Mouse (Mus musculus) kidney, adult 2 months (tissue): Measurements from ENCODE around the gene Gkap1. TPM values are rescaled to one million over a fixed set of nuclear protein-coding genes. Genes with fewer than 3 reads are reported as not detected.

ENCODE experiments used
- DNase-seq: peaks from one replicate; pipeline ENCODE4 v3.0.0; 2021
- H3K27ac ChIP-seq: fragments of 200-500 bp; 2 replicates; pipeline ENCODE4 v1.5.1; 2012; ENCODE audit warnings: low read depth, low read length, control low read depth, inconsistent platforms; ENCODE audit not compliant: insufficient read depth
- H3K27me3 ChIP-seq: fragments of 200-500 bp; replicated peaks from 2 replicates; pipeline ENCODE4 v1.6.1; 2012; ENCODE audit warnings: mild to moderate bottlenecking, moderate library complexity, low read length, inconsistent platforms; ENCODE audit not compliant: control insufficient read depth, insufficient read depth
- H3K36me3 ChIP-seq: fragments of 200-500 bp; 2 replicates; pipeline ENCODE4 v1.6.1; 2012; ENCODE audit warnings: mild to moderate bottlenecking, moderate library complexity, low read length, inconsistent platforms; ENCODE audit not compliant: control insufficient read depth, insufficient read depth
- H3K4me1 ChIP-seq: fragments of 200-500 bp; 2 replicates; pipeline ENCODE4 v1.6.1; 2011; ENCODE audit warnings: low read length; ENCODE audit not compliant: control insufficient read depth, insufficient read depth
- H3K4me3 ChIP-seq: fragments of 200-500 bp; 2 replicates; pipeline ENCODE4 v1.5.1; 2011; ENCODE audit warnings: mild to moderate bottlenecking, low read depth, low read length, control low read depth; ENCODE audit not compliant: insufficient read depth
- CTCF ChIP-seq: fragments of 200-500 bp; conservative IDR thresholded peaks from 2 replicates; pipeline ENCODE4 v1.5.1; 2011; ENCODE audit warnings: low read depth, mild to moderate bottlenecking, control low read depth, low read length, moderate library complexity, mixed read lengths; ENCODE audit not compliant: insufficient read depth, insufficient read length
- POLR2A ChIP-seq: fragments of 200-500 bp; IDR thresholded peaks from one replicate; pipeline ENCODE4 v1.6.1; 2011; ENCODE audit warnings: low read depth, low read length, control low read depth
- WGBS: fragments of 180-500 bp; shearing (Covaris S2); methylation state at CpG from one replicate; pipeline ENCODE4 v1.1.7; 2018; 5-methylcytosine and 5-hydroxymethylcytosine counted together
- polyA plus RNA-seq: library from polyadenylated mRNA; depleted of rRNA; stranded (reverse); fragments of >200 nt; gene quantifications from 2 replicates; pipeline ENCODE4 v1.2.3, GENCODE M21; 2012

Gene Gkap1
- polyA plus RNA-seq, 1 experiment, result 11.9 TPM

DNA sequence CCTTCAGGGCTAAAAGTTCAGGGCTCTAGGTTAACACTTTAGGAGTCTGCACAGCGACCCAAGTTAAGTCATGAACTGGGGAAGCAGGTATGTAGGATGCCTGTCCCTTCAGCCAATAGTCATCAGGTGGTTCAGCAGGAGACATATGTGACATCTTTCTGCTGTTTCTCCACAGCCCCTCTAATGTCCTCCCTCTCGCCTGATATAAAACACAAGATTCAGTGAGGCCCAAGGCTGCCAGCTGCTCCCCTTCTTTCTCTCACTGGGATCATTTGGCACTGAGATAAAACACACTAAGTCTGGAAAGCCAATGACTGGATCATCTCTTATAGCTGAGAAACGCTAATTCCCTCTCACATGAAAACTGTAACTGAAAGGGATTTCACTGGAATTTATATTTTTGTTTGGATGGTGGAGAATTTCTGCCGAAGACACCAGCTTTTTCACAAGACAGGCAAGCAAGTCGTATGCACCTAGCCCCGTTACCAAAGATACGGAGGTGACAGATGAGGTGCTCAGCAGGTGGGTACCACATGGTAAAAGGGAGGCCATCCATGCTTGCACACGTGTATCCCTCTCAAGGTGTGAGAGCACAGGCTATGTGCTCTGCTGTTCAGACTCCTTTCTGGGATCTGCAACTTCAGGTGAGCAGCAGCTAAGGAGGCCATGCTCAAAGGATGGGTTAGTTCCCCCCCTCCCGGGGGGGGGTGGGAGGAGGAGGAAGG is 27.1 kb upstream of the Gkap1 start:
- H3K27ac ChIP-seq, result no peak overlapping the region
- 87% methylated on average over 9 of the region's 9 CpGs for WGBS
- TF ChIP-seq CTCF (no peak), POLR2A (no peak)

DNA sequence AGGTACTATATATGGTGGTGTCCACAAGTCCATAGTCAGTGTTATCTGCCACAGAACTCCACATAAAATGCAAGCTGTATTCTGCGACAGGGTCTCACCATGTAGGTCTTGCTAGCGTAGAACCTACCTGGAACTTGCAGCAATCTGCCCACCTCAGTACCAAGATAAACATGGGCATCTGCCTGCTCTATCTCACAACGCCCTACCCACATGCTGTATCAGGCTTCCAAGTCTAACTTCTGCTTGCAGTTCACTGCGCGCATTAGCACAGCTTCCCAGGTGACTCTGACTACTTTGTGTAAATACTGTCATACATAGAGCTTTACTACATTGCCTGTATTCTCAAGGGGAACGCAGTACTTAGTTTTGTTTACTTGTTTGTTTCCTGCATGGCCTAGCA is 26.5 kb upstream of the Gkap1 start:
- Histone ChIP-seq H3K27ac (no peak overlapping the region), H3K27me3 (no peaks in the 10 kb centered on the region), H3K4me3 (no peak overlapping the region), H3K4me1 (no peaks in the 10 kb centered on the region), H3K36me3 (no peaks in the 10 kb centered on the region)
- 92% methylated on average over 6 of the region's 6 CpGs for WGBS
- no peak for DNase-seq
- no peak for TF ChIP-seq POLR2A
- TF ChIP-seq CTCF, result no peak

More for the DNA sequence above, 27.1 kb upstream of the Gkap1 start:
- DNase-seq, result no peak
- Histone ChIP-seq H3K27me3 (no peaks in the 10 kb centered on the region), H3K4me3 (no peak overlapping the region), H3K36me3 (no peaks in the 10 kb centered on the region), H3K4me1 (no peaks in the 10 kb centered on the region)

DNA sequence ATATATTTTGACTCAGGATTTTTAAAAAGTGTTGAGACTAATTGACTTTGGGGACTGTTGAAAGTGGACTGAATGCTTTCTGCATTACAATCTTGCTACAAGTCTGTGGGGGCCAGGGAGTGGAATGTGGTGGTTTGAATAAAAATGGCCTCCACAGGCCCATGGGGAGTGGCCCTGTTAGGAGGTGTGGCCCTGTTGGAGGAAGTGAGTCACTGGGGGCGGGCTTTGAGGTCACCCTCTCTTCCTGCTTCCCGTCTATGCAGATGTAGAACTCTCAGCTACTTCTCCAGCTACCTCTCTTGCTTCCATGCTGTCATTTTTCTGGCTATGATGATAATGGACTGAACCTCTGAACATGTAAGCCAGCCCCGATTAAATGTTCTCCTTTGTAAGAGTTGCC is 23.3 kb upstream of the Gkap1 start:
- Histone ChIP-seq H3K27ac (no peak overlapping the region), H3K27me3 (no peaks in the 10 kb centered on the region), H3K36me3 (no peaks in the 10 kb centered on the region), H3K4me3 (no peak overlapping the region), H3K4me1 (no peaks in the 10 kb centered on the region)
- no peak for DNase-seq
- 93% methylated on average over 3 of the region's 3 CpGs for WGBS
- TF ChIP-seq POLR2A (no peak), CTCF (no peak)

DNA sequence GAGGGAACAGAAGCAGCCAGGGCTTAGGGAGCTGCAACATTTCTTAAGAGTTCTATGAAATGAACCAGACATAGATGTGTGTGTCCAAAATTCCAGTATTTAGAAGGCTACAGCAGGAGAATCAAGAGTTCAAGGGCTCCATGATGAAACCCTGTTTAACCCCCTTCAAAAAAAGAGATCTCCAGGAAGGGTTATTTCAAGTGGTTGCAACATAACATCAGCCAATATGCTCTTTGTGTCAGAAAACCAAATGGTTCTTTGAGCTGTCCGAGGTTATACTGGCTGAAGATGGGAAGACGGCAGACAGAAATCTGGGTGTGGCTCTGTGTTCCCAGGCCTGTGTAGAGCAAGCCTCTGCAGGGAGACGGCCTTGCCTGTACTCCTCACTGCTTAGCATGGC is 20.1 kb upstream of the Gkap1 start:
- no peaks in the 10 kb centered on the region for H3K4me1 ChIP-seq
- no peak for TF ChIP-seq POLR2A
- no peak for TF ChIP-seq CTCF
- 84% methylated on average over 3 of the region's 3 CpGs for WGBS

DNA sequence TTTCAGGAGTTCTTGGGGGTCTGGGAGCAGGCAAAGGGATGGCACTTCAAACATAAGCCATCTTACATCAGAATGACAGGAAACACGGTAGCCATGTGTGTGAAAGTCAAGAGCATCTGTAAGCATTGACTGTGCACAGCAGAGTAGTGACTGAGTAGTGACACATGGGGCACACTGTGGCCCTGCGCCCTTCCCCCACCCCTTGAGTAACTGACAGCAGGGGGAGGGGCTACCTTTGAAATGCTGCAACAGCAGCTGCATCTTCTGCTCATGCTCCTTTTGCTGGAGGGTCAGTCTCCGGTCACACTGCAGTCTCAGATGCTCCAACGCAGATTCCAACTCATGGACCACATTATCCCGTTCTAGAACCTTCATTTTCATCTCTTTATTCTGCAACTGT is 17.3 kb upstream of the Gkap1 start:
- no peak for DNase-seq
- Histone ChIP-seq H3K27me3 (no peaks in the 10 kb centered on the region), H3K36me3 (no peaks in the 10 kb centered on the region), H3K4me1 (no peaks in the 10 kb centered on the region), H3K4me3 (no peak overlapping the region), H3K27ac (no peak overlapping the region)
- WGBS, result 63% methylated on average over 5 of the region's 5 CpGs
- no peak for TF ChIP-seq CTCF

More for the DNA sequence above, 20.1 kb upstream of the Gkap1 start:
- H3K4me3 ChIP-seq, result no peak overlapping the region
- H3K27me3 ChIP-seq, result no peaks in the 10 kb centered on the region
- DNase-seq, result no peak
- no peaks in the 10 kb centered on the region for H3K36me3 ChIP-seq
- H3K27ac ChIP-seq, result no peak overlapping the region

DNA sequence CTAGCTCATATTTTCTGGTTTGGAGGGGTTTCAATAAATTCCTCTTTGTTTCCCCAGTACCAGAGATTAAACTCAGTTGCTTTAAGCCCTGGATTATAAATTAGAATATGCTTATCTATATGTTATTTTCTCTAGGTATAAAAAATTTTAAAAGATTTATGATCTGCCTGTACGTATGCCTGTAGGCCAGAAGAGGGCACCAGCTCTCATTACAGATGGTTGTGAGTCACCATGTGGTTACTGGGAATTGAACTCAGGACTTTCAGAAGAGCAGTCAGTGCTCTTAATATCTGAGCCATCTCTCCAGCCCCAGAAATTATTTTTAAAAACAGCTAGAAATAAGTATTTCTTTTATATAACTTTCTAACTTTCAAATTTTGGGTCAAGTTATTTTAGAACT is 13.8 kb upstream of the Gkap1 start:
- 84% methylated on average over 1 of the region's 1 CpGs for WGBS

GRCm38 (mm10) chr13:58287822-58288221 is 12.3 kb upstream of the Gkap1 start:
- 14% methylated on average over 13 of the region's 13 CpGs for WGBS
- Histone ChIP-seq H3K4me1 (peaks cover 3% of the 10 kb centered on the region; the same call in 1 of the 2 replicates), H3K27ac (no peak overlapping the region), H3K27me3 (no peaks in the 10 kb centered on the region), H3K36me3 (no peaks in the 10 kb centered on the region), H3K4me3 (no peak overlapping the region)
- TF ChIP-seq CTCF (peak; percentile 97), POLR2A (no peak)
- peak; percentile 80 for DNase-seq

More for the DNA sequence above, 13.8 kb upstream of the Gkap1 start:
- Histone ChIP-seq H3K27ac (no peak overlapping the region), H3K36me3 (no peaks in the 10 kb centered on the region), H3K27me3 (no peaks in the 10 kb centered on the region), H3K4me1 (no peaks in the 10 kb centered on the region), H3K4me3 (no peak overlapping the region)
- DNase-seq, result no peak
- TF ChIP-seq CTCF, result 0 out of 2 replicates have a peak, but pooled peaks have one; percentile 8
- TF ChIP-seq POLR2A, result no peak
